Mouse (Mus musculus): ENCODE measurements at regions not wholly inside any gene's neighbourhood (a gene's known extent, or its start where the extent isn't known, plus 50 kb on each side); places are given as distances from the start of the nearest gene placed in this dataset.

- no peaks in the 10 kb centered on the region for H3K36me3 ChIP-seq
- H3K27ac ChIP-seq: no peak overlapping the region
- H3K4me1 ChIP-seq: no peaks in the 10 kb centered on the region
- WGBS: 82% methylated on average over 5 of the region's 5 CpGs
- H3K9ac ChIP-seq: no peak overlapping the region
- no peak for ATAC-seq (replicated peaks; ENCODE audit: low FRiP score)
- H3K9me3 ChIP-seq (replicated peaks): no peaks in the 10 kb centered on the region
- H3K27me3 ChIP-seq: no peaks in the 10 kb centered on the region
- H3K4me2 ChIP-seq: no peak overlapping the region
- H3K4me3 ChIP-seq (replicated peaks): no peak overlapping the region
Observed at GRCm38 (mm10) chr6:81758876-81759275, 164.6 kb upstream of the Gcfc2 start.

GRCm38 (mm10) chr6:81760181-81760580, 163.3 kb upstream of the Gcfc2 start:
- Histone ChIP-seq H3K27me3 (no peaks in the 10 kb centered on the region), H3K4me2 (no peak overlapping the region), H3K9me3 (replicated peaks) (no peaks in the 10 kb centered on the region), H3K9ac (no peak overlapping the region), H3K4me3 (replicated peaks) (no peak overlapping the region), H3K27ac (no peak overlapping the region), H3K36me3 (no peaks in the 10 kb centered on the region), H3K4me1 (no peaks in the 10 kb centered on the region)
- 64% methylated on average over 2 of the region's 2 CpGs for WGBS
- ATAC-seq (replicated peaks; ENCODE audit: low FRiP score): no peak

DNA sequence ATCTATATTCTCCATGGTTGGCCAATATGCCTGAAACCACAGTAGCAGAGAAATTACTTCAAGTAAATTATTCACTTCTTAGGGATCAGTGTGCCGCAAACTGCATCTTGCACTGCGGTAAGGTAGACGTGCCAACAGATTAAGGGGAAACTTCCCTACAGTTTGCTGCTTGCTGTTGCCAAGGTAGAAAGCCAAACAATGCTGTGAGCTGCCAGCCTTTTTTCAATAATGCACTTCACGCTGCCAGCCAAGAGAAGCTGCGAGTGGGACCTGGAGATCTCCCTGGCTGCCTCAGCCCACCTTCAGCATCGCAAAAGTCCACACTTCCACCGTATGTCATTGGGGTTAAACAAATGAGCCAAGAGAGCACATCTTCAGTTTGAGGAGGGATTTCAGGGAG, 157.6 kb upstream of the Gcfc2 start:
- Histone ChIP-seq H3K4me3 (replicated peaks) (no peak overlapping the region), H3K9ac (no peak overlapping the region), H3K4me1 (no peaks in the 10 kb centered on the region), H3K9me3 (replicated peaks) (no peaks in the 10 kb centered on the region), H3K36me3 (no peaks in the 10 kb centered on the region), H3K27ac (no peak overlapping the region), H3K4me2 (no peak overlapping the region), H3K27me3 (no peaks in the 10 kb centered on the region)
- WGBS: 73% methylated on average over 7 of the region's 7 CpGs
- ATAC-seq (replicated peaks; ENCODE audit: low FRiP score): no peak

DNA sequence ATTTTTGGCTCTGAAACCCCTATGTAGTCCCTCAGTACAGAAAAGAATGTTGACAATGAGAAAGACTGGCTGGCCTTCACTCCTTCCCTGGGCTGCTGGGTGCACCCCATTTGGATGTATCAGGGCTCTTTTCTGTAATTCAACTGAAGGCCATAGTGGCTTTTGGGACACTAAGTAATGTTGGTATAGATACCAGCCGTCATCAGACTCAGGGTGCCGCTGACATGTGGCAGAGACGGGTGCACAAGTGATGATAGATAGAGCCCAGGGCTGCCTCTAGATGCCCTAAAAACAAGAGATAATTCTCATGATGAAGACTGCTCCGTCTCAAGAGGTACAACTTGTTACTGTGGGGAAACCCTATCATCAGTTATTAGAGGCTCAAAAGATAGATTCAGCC, 156.7 kb upstream of the Gcfc2 start:
- Histone ChIP-seq H3K4me3 (replicated peaks) (no peak overlapping the region), H3K9me3 (replicated peaks) (no peaks in the 10 kb centered on the region), H3K4me2 (no peak overlapping the region), H3K27me3 (no peaks in the 10 kb centered on the region), H3K27ac (no peak overlapping the region), H3K9ac (no peak overlapping the region), H3K4me1 (no peaks in the 10 kb centered on the region), H3K36me3 (no peaks in the 10 kb centered on the region)
- ATAC-seq (replicated peaks; ENCODE audit: low FRiP score): no peak
- WGBS: 90% methylated on average over 4 of the region's 4 CpGs

DNA sequence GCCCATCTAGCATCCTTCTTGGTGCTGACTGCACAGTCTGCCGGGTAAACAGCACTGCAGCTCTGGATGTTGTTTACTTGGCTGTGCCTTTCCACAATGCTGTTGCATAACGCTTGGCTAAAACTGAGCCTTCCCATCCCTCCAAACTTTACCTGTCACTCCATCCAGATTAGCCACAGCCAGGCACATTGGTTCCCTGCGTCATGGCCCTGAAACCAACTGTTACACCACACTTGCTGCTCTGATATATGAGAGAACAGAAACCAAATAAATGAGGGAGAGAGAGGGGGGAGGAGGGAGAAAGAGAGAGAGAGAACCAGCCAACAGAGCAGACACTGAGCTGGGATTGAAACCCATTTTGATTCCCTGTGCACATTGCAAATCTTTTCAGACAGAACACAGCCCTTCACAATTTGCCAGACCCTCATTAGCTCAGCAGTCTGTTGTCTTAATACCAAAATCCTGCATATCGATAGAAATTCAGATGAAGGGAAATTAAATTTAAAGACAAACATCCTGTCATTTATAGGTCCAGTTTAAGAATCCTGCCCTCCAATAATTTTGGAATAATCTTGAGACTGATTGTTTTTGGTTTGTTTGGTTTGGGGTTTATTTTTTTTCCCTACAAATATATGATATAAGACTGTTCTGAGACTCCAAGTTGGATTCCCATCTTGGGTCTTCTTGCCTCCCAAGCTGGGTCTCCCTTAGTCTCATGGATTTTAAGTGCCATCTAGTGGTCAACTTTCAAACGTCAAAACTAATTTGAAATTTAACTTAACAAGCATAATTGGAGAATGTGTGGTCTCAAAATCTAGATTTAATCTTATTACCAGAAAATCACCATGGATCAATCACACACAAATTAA, 154.6 kb upstream of the Gcfc2 start:
- Histone ChIP-seq H3K27me3 (no peaks in the 10 kb centered on the region), H3K4me3 (replicated peaks) (no peak overlapping the region), H3K9ac (no peak overlapping the region), H3K36me3 (no peaks in the 10 kb centered on the region), H3K4me1 (no peaks in the 10 kb centered on the region), H3K27ac (no peak overlapping the region), H3K4me2 (no peak overlapping the region), H3K9me3 (replicated peaks) (no peaks in the 10 kb centered on the region)
- ATAC-seq (replicated peaks; ENCODE audit: low FRiP score): no peak
- WGBS: 51% methylated on average over 5 of the region's 5 CpGs

DNA sequence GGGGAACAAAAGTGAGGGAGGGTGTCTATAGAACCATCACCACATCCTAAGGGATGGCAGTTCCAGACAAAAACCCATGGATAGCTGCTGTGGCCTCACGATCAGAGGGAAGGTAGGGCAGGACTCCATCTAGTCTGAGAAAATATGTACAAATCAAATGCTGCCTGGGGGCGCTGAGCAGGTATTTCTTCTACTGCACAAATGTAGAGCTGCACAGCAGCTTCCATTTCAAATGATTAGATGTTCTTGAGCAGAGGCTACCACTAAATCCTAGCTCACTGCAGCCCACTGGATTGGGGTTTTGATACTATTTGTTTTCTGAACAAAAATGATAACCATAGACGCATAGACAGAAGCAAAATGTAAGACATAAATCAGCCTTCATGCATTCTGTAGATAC, 153.2 kb upstream of the Gcfc2 start:
- H3K4me3 ChIP-seq (replicated peaks): no peak overlapping the region
- no peak overlapping the region for H3K4me2 ChIP-seq
- H3K27me3 ChIP-seq: no peaks in the 10 kb centered on the region
- H3K9ac ChIP-seq: no peak overlapping the region
- H3K9me3 ChIP-seq (replicated peaks): no peaks in the 10 kb centered on the region
- no peaks in the 10 kb centered on the region for H3K36me3 ChIP-seq
- H3K27ac ChIP-seq: no peak overlapping the region
- ATAC-seq (replicated peaks; ENCODE audit: low FRiP score): no peak
- H3K4me1 ChIP-seq: no peaks in the 10 kb centered on the region
- 83% methylated on average over 3 of the region's 3 CpGs for WGBS

GRCm38 (mm10) chr6:81771862-81772261, 151.6 kb upstream of the Gcfc2 start:
- no peak overlapping the region for H3K9ac ChIP-seq
- no peaks in the 10 kb centered on the region for H3K4me1 ChIP-seq
- H3K4me2 ChIP-seq: no peak overlapping the region
- no peaks in the 10 kb centered on the region for H3K9me3 ChIP-seq (replicated peaks)
- H3K27me3 ChIP-seq: no peaks in the 10 kb centered on the region
- H3K4me3 ChIP-seq (replicated peaks): no peak overlapping the region
- H3K27ac ChIP-seq: no peak overlapping the region
- no peak for ATAC-seq (replicated peaks; ENCODE audit: low FRiP score)
- H3K36me3 ChIP-seq: no peaks in the 10 kb centered on the region

- Histone ChIP-seq H3K4me3 (replicated peaks) (no peak overlapping the region), H3K36me3 (no peaks in the 10 kb centered on the region), H3K9ac (no peak overlapping the region), H3K27ac (no peak overlapping the region), H3K4me1 (no peaks in the 10 kb centered on the region), H3K27me3 (no peaks in the 10 kb centered on the region), H3K9me3 (replicated peaks) (no peaks in the 10 kb centered on the region), H3K4me2 (no peak overlapping the region)
- no peak for ATAC-seq (replicated peaks; ENCODE audit: low FRiP score)
- 87% methylated on average over 5 of the region's 5 CpGs for WGBS
Observed at GRCm38 (mm10) chr6:81782131-81782530, 141.3 kb upstream of the Gcfc2 start.

GRCm38 (mm10) chr6:81782815-81783435, 140.5 kb upstream of the Gcfc2 start:
- H3K4me3 ChIP-seq (replicated peaks): no peak overlapping the region
- H3K27me3 ChIP-seq: no peaks in the 10 kb centered on the region
- no peak overlapping the region for H3K9ac ChIP-seq
- 69% methylated on average over 8 of the region's 8 CpGs for WGBS
- no peak for ATAC-seq (replicated peaks; ENCODE audit: low FRiP score)
- no peak overlapping the region for H3K4me2 ChIP-seq
- H3K4me1 ChIP-seq: no peaks in the 10 kb centered on the region
- H3K36me3 ChIP-seq: no peaks in the 10 kb centered on the region
- H3K9me3 ChIP-seq (replicated peaks): no peaks in the 10 kb centered on the region
- H3K27ac ChIP-seq: no peak overlapping the region

DNA sequence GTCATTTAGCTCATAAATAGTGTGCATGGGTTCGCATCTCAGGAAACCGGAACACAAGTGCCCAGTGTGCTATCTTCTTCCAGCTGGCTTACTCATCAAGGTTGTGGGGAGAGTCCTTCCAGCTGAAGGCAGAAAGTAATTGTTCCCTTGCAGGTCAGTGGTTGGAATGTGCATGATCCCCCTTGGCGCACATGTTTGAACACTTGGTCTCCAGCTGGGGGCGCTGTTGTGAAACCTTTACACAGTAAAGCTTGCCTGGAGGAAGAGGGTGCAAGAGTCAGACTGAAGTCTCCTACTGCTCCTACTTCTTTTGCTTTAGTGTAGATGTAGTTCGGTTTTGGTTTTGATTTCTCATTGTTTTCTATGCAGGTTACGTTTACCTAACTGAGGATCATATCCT, 128.2 kb upstream of the Gcfc2 start:
- no peak for ATAC-seq (replicated peaks; ENCODE audit: low FRiP score)
- Histone ChIP-seq H3K9me3 (replicated peaks) (no peaks in the 10 kb centered on the region), H3K4me3 (replicated peaks) (no peak overlapping the region), H3K27me3 (no peaks in the 10 kb centered on the region), H3K27ac (no peak overlapping the region), H3K9ac (no peak overlapping the region), H3K4me2 (no peak overlapping the region), H3K4me1 (no peaks in the 10 kb centered on the region), H3K36me3 (no peaks in the 10 kb centered on the region)
- WGBS: 78% methylated on average over 6 of the region's 6 CpGs

- Histone ChIP-seq H3K27ac (no peak overlapping the region), H3K4me1 (no peaks in the 10 kb centered on the region), H3K27me3 (no peaks in the 10 kb centered on the region), H3K36me3 (no peaks in the 10 kb centered on the region), H3K9me3 (replicated peaks) (no peaks in the 10 kb centered on the region), H3K9ac (no peak overlapping the region), H3K4me2 (no peak overlapping the region), H3K4me3 (replicated peaks) (no peak overlapping the region)
- ATAC-seq (replicated peaks; ENCODE audit: low FRiP score): no peak
- WGBS: 82% methylated on average over 3 of the region's 3 CpGs
Observed at GRCm38 (mm10) chr6:81800822-81801221, 122.6 kb upstream of the Gcfc2 start.

GRCm38 (mm10) chr6:81801804-81802203, 121.7 kb upstream of the Gcfc2 start:
- no peaks in the 10 kb centered on the region for H3K27me3 ChIP-seq
- no peak overlapping the region for H3K4me2 ChIP-seq
- H3K4me3 ChIP-seq (replicated peaks): no peak overlapping the region
- H3K9me3 ChIP-seq (replicated peaks): no peaks in the 10 kb centered on the region
- H3K9ac ChIP-seq: no peak overlapping the region
- no peak for ATAC-seq (replicated peaks; ENCODE audit: low FRiP score)
- no peaks in the 10 kb centered on the region for H3K4me1 ChIP-seq
- H3K27ac ChIP-seq: no peak overlapping the region
- WGBS: 87% methylated on average over 3 of the region's 3 CpGs
- no peaks in the 10 kb centered on the region for H3K36me3 ChIP-seq

- ATAC-seq (replicated peaks; ENCODE audit: low FRiP score): no peak
- Histone ChIP-seq H3K9me3 (replicated peaks) (no peaks in the 10 kb centered on the region), H3K27ac (no peak overlapping the region), H3K4me3 (replicated peaks) (no peak overlapping the region), H3K27me3 (no peaks in the 10 kb centered on the region), H3K9ac (no peak overlapping the region), H3K4me2 (no peak overlapping the region), H3K4me1 (no peaks in the 10 kb centered on the region), H3K36me3 (no peaks in the 10 kb centered on the region)
- 89% methylated on average over 11 of the region's 11 CpGs for WGBS
Observed at GRCm38 (mm10) chr6:81805942-81806341, 117.5 kb upstream of the Gcfc2 start.
